Mouse (Mus musculus) ES-Bruce4 (cell line): ENCODE results near the gene Ccdc92b.
"Not testable (repeated sequence)": the region's sequence is repeated elsewhere in the genome, so short reads cannot be mapped to it uniquely, and the experiment has no call there.

Experiments
- CTCF ChIP-seq: IDR thresholded peaks from one replicate; pipeline ENCODE4 v1.8.1; 2011; ENCODE audit warnings: low read depth, low read length
- EP300 ChIP-seq: IDR thresholded peaks from 2 replicates; pipeline ENCODE4 v1.6.1; 2011; ENCODE audit warnings: low read depth, low read length; ENCODE audit not compliant: insufficient read depth

GRCm38 (mm10) chr11:74581333-74581732 lies 38.1 kb upstream of the Ccdc92b start:
- TF ChIP-seq EP300, result not testable (repeated sequence)
- peak; percentile 59 for TF ChIP-seq CTCF
